Mouse (Mus musculus): ENCODE data around the gene Pde8b.
"Not testable (repeated sequence)": the region's sequence is repeated elsewhere in the genome, so short reads cannot be mapped to it uniquely, and the experiment has no call there.

Pde8b gene

GRCm38 (mm10) chr13:95221882-95222568, 28.1 kb downstream of the Pde8b start:
- peak in 1 of 2 experiments; percentile 30 for DNase-seq

GRCm38 (mm10) chr13:95215661-95216170, 34.4 kb downstream of the Pde8b start:
- not testable (repeated sequence) for DNase-seq

- no peak for DNase-seq
Measured at GRCm38 (mm10) chr13:95212320-95212719, 37.8 kb downstream of the Pde8b start.

- DNase-seq, result not testable (repeated sequence)
Measured at GRCm38 (mm10) chr13:95207301-95207700, 42.8 kb downstream of the Pde8b start.

GRCm38 (mm10) chr13:95202151-95202758, 47.9 kb downstream of the Pde8b start:
- DNase-seq, result no peak

- DNase-seq, result no peak
Measured at GRCm38 (mm10) chr13:95200817-95201216, 49.3 kb downstream of the Pde8b start.

GRCm38 (mm10) chr13:95200036-95200435, 50.1 kb downstream of the Pde8b start:
- no peak for DNase-seq

- no peak for DNase-seq
Measured at GRCm38 (mm10) chr13:95196106-95196705, 53.9 kb downstream of the Pde8b start.

- no peak for DNase-seq
Measured at GRCm38 (mm10) chr13:95191951-95192350, 58.2 kb downstream of the Pde8b start.

- DNase-seq, result no peak
Measured at GRCm38 (mm10) chr13:95189111-95189510, 61.0 kb downstream of the Pde8b start.

GRCm38 (mm10) chr13:95187153-95187665, 62.9 kb downstream of the Pde8b start:
- no peak for DNase-seq

GRCm38 (mm10) chr13:95186741-95187035, 63.4 kb downstream of the Pde8b start:
- DNase-seq, result no peak

GRCm38 (mm10) chr13:95185891-95186740, 64.0 kb downstream of the Pde8b start:
- DNase-seq, result peak in 1 of 2 experiments; percentile 9

- DNase-seq, result no peak
Measured at GRCm38 (mm10) chr13:95183686-95184085, 66.5 kb downstream of the Pde8b start.

GRCm38 (mm10) chr13:95180208-95180607, 69.9 kb downstream of the Pde8b start:
- no peak for DNase-seq

GRCm38 (mm10) chr13:95177326-95177725, 72.8 kb downstream of the Pde8b start:
- no peak for DNase-seq

GRCm38 (mm10) chr13:95176399-95176798, 73.7 kb downstream of the Pde8b start:
- DNase-seq, result peak in 1 of 2 experiments; percentile 9

GRCm38 (mm10) chr13:95174253-95174652, 75.9 kb downstream of the Pde8b start:
- no peak for DNase-seq

GRCm38 (mm10) chr13:95172346-95172745, 77.8 kb downstream of the Pde8b start:
- DNase-seq, result no peak

- DNase-seq, result no peak
Measured at GRCm38 (mm10) chr13:95160211-95160610, 89.9 kb downstream of the Pde8b start.

- no peak for DNase-seq
Measured at GRCm38 (mm10) chr13:95158986-95159385, 91.2 kb downstream of the Pde8b start.

GRCm38 (mm10) chr13:95144746-95145145, 105.4 kb downstream of the Pde8b start:
- no peak for DNase-seq
